In genomic region chr14:12661430-12661829, GRCm38 (mm10) we compare ENCODE assay signal across 25 mouse cellular contexts.
DNase-seq lines count a peak whose midpoint lies in the region; ATAC-seq and TF ChIP-seq lines count a peak whose summit lies in the region.
"Had no signal": no experiment of that assay in that cellular context is flagged by ENCODE, and none has a peak within 500 bp of the region (broad histone marks: within the 10 kb centered on the region; RNA-seq: fewer than 3 reads in every experiment).

No protein-coding gene starts in this region.

- H3K4me3 ChIP-seq in heart, embryonic 11.5 days (ENCODE audit: low read depth, low read length) = no peak overlapping the region
- H3K4me3 ChIP-seq in kidney, embryonic 15.5 days (replicated peaks) = no peak overlapping the region
- H3K4me3 ChIP-seq in kidney, adult 2 months (ENCODE audit: insufficient read depth, low read depth, low read length) = no peak overlapping the region
- H3K4me3 ChIP-seq in ES-Bruce4 (ENCODE audit: low read depth, low read length) = no peak overlapping the region
- H3K4me3 ChIP-seq: embryonic facial prominence, embryonic 13.5 days; embryonic facial prominence, embryonic 15.5 days; erythroblast, embryonic 14.5 days; forebrain, embryonic 10.5 days; forebrain, embryonic 12.5 days had no signal

- ATAC-seq in heart, embryonic 11.5 days (replicated peaks; ENCODE audit: insufficient number of reproducible peaks, low FRiP score, low TSS enrichment) = no peak
- ATAC-seq in kidney, embryonic 15.5 days (replicated peaks; ENCODE audit: low FRiP score) = peak; percentile 67; the same call in 1 of the 2 replicates
- ATAC-seq: CD4-positive, CD25-positive, alpha-beta regulatory T cell, adult 4 months; forebrain, embryonic 14.5 days; forebrain, embryonic 16.5 days had no signal

- no peaks in the 10 kb centered on the region for H3K36me3 ChIP-seq in heart, embryonic 11.5 days (ENCODE audit: control insufficient read depth, insufficient read depth, low read length)
- H3K36me3 ChIP-seq in kidney, embryonic 15.5 days = no peaks in the 10 kb centered on the region
- no peaks in the 10 kb centered on the region for H3K36me3 ChIP-seq in kidney, adult 2 months (ENCODE audit: control insufficient read depth, insufficient read depth, low read length)
- H3K36me3 ChIP-seq in ES-Bruce4 (ENCODE audit: control insufficient read depth, insufficient read depth, low read length, poor library complexity, severe bottlenecking) = no peaks in the 10 kb centered on the region
- H3K36me3 ChIP-seq: embryonic facial prominence, embryonic 13.5 days; embryonic facial prominence, embryonic 15.5 days; forebrain, embryonic 10.5 days; forebrain, embryonic 12.5 days had no signal

- TF ChIP-seq EP300 in ES-Bruce4 (IDR thresholded peaks at IDR 0.05; ENCODE audit: insufficient read depth, low read depth, low read length) = no peak

- no peak overlapping the region for H3K9ac ChIP-seq in heart, embryonic 11.5 days (ENCODE audit: low read depth, low read length)
- no peak overlapping the region for H3K9ac ChIP-seq in kidney, embryonic 15.5 days
- H3K9ac ChIP-seq in ES-Bruce4 (ENCODE audit: low read depth, poor library complexity, severe bottlenecking) = no peak overlapping the region
- H3K9ac ChIP-seq: embryonic facial prominence, embryonic 13.5 days; embryonic facial prominence, embryonic 15.5 days; forebrain, embryonic 12.5 days had no signal

- no peaks in the 10 kb centered on the region for H3K4me1 ChIP-seq in heart, embryonic 11.5 days (ENCODE audit: control insufficient read depth, insufficient read depth, low read length)
- H3K4me1 ChIP-seq in kidney, embryonic 15.5 days = no peaks in the 10 kb centered on the region
- no peaks in the 10 kb centered on the region for H3K4me1 ChIP-seq in kidney, adult 2 months (ENCODE audit: control insufficient read depth, insufficient read depth, low read length)
- H3K4me1 ChIP-seq in ES-Bruce4 (ENCODE audit: control insufficient read depth, insufficient read depth, low read length) = no peaks in the 10 kb centered on the region
- H3K4me1 ChIP-seq: embryonic facial prominence, embryonic 13.5 days; embryonic facial prominence, embryonic 15.5 days; forebrain, embryonic 10.5 days; forebrain, embryonic 12.5 days had no signal

- 78% methylated on average over 2 of the region's 2 CpGs for WGBS in heart, embryonic 11.5 days (ENCODE audit: insufficient replicate concordance)
- WGBS in kidney, embryonic 15.5 days = 50% methylated on average over 2 of the region's 2 CpGs
- WGBS in kidney, adult 2 months = 42% methylated on average over 2 of the region's 2 CpGs

- TF ChIP-seq POLR2A in kidney, adult 2 months (IDR thresholded peaks at IDR 0.05; ENCODE audit: low read depth, low read length) = no peak
- TF ChIP-seq POLR2A in ES-Bruce4 (IDR thresholded peaks at IDR 0.05; ENCODE audit: insufficient read depth, low read length) = no peak

- H3K9me3 ChIP-seq in heart, embryonic 11.5 days (replicated peaks; ENCODE audit: control insufficient read depth, low read length) = no peaks in the 10 kb centered on the region
- H3K9me3 ChIP-seq in kidney, embryonic 15.5 days (replicated peaks) = no peaks in the 10 kb centered on the region
- no peaks in the 10 kb centered on the region; the same call in 1 of the 2 replicates for H3K9me3 ChIP-seq in ES-Bruce4 (replicated peaks; ENCODE audit: control insufficient read depth, insufficient read depth, low read length, poor library complexity, severe bottlenecking)
- H3K9me3 ChIP-seq: embryonic facial prominence, embryonic 13.5 days; embryonic facial prominence, embryonic 15.5 days; forebrain, embryonic 10.5 days; forebrain, embryonic 12.5 days had no signal

- TF ChIP-seq CTCF in kidney, adult 2 months (conservative IDR thresholded peaks at IDR 0.05; ENCODE audit: insufficient read depth, insufficient read length, low read depth, low read length) = no peak
- TF ChIP-seq CTCF in ES-Bruce4 (IDR thresholded peaks at IDR 0.05; ENCODE audit: low read depth, low read length) = no peak

- H3K27ac ChIP-seq in heart, embryonic 11.5 days (ENCODE audit: low read depth, low read length) = no peak overlapping the region
- H3K27ac ChIP-seq in kidney, embryonic 15.5 days = no peak overlapping the region
- H3K27ac ChIP-seq in kidney, adult 2 months (ENCODE audit: insufficient read depth, low read depth, low read length) = no peak overlapping the region
- 0 out of 2 replicates have a peak overlapping the region, but pooled peaks have one; percentile 36 for H3K27ac ChIP-seq in ES-Bruce4 (ENCODE audit: insufficient read depth, low read length)
- H3K27ac ChIP-seq: embryonic facial prominence, embryonic 13.5 days; embryonic facial prominence, embryonic 15.5 days; forebrain, embryonic 10.5 days; forebrain, embryonic 12.5 days had no signal

- peak; percentile 60 for DNase-seq in heart, adult 11 months
- DNase-seq in kidney, adult 2 months = no peak
- DNase-seq: adrenal gland, adult 2 months; adrenal gland, postnatal 10 days; adrenal gland, postnatal 25 days; B cell, adult 2 months; cerebellum, adult 11 months; cerebellum, adult 18-20 months; cerebellum, adult 8-10 months; cerebellum, adult 9-11 months; cerebellum, postnatal 14 days; cerebellum, postnatal 36 days; embryo, embryonic 11 days had no signal

- no peaks in the 10 kb centered on the region for H3K27me3 ChIP-seq in heart, embryonic 11.5 days (ENCODE audit: control insufficient read depth, insufficient read depth, low read length)
- H3K27me3 ChIP-seq in kidney, embryonic 15.5 days = no peaks in the 10 kb centered on the region
- H3K27me3 ChIP-seq in kidney, adult 2 months (replicated peaks; ENCODE audit: control insufficient read depth, insufficient read depth, low read length) = no peaks in the 10 kb centered on the region
- H3K27me3 ChIP-seq in ES-Bruce4 (ENCODE audit: control insufficient read depth, insufficient read depth, low read length, poor library complexity, severe bottlenecking) = no peaks in the 10 kb centered on the region
- H3K27me3 ChIP-seq: CH12.LX; embryonic facial prominence, embryonic 13.5 days; embryonic facial prominence, embryonic 15.5 days; forebrain, embryonic 12.5 days had no signal

- H3K4me2 ChIP-seq in heart, embryonic 11.5 days = no peak overlapping the region
- H3K4me2 ChIP-seq in kidney, embryonic 15.5 days = no peak overlapping the region
- H3K4me2 ChIP-seq: embryonic facial prominence, embryonic 13.5 days; embryonic facial prominence, embryonic 15.5 days; forebrain, embryonic 12.5 days had no signal
